In the genomic region with DNA sequence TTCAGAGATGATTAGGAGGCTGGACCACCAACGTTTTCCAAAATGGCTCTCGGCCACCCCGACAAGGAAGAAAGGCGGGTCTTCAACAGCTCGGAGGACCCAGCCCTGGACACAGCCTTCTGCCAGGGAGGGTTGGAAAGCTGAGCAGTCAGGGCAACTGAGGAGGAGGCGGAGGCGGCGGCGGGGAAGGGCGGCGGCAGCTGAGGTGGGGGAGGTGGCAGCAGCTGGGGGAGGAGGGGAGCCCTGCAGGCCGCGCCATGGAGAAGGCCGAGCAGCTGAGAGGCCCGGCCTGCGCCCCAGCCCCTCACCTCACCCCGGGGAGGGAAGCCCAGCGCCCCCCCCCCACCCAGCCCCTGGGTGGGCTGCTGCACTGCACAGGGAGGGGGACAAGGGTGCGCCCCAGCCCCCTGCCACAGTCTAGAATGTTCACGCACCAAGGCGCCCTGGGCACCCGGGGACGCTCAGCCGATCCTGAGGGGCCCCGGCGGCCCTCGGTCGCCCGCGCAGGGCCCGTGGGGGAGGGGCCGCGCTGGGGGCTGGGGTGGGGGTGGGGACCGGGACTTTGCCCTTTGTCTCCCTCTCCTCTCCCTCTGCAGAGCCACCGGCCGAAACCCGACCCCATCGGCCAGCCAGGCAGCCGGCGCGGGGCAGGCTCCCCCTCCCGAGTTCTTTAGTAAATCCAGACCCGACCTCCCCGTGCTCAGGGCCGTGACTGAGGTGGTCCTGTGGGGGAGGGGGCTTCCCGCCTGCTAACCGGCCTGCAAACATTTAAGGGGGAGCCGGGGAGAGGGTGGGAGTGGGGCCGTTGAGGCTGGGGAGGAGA, we compare ENCODE assay signal across 8 mouse cellular contexts. TPM values are rescaled to one million over a fixed set of nuclear protein-coding genes. Genes with fewer than 3 reads are reported as not detected.
DNase-seq lines count a peak whose midpoint lies in the region; ATAC-seq and TF ChIP-seq lines count a peak whose summit lies in the region.

No protein-coding gene starts in this region.

- TF ChIP-seq POLR2A in cerebellum, adult 2 months (IDR thresholded peaks at IDR 0.05; ENCODE audit: borderline replicate concordance, insufficient read depth, low read length), result no peak

- H3K4me3 ChIP-seq in heart, embryonic 11.5 days (ENCODE audit: low read depth, low read length), result peak overlapping the region; percentile 50
- peak overlapping the region; percentile 46 for H3K4me3 ChIP-seq in forebrain, embryonic 14.5 days (ENCODE audit: low read depth, low read length)
- H3K4me3 ChIP-seq in limb, embryonic 10.5 days, result peak overlapping the region; percentile 61
- H3K4me3 ChIP-seq in neural tube, embryonic 13.5 days, result peak overlapping the region; percentile 57
- H3K4me3 ChIP-seq in cerebellum, adult 2 months (replicated peaks; ENCODE audit: insufficient read depth, low read depth, low read length), result no peak overlapping the region

- no peaks in the 10 kb centered on the region for H3K27me3 ChIP-seq in heart, embryonic 11.5 days (ENCODE audit: control insufficient read depth, insufficient read depth, low read length)
- no peaks in the 10 kb centered on the region for H3K27me3 ChIP-seq in forebrain, embryonic 14.5 days (replicated peaks; ENCODE audit: control insufficient read depth, insufficient read depth, low read length)
- no peaks in the 10 kb centered on the region for H3K27me3 ChIP-seq in limb, embryonic 10.5 days (ENCODE audit: low read depth, poor library complexity, severe bottlenecking)
- no peaks in the 10 kb centered on the region for H3K27me3 ChIP-seq in neural tube, embryonic 13.5 days
- H3K27me3 ChIP-seq in cerebellum, adult 2 months (ENCODE audit: control insufficient read depth, insufficient read depth, low read length), result peaks cover 1% of the 10 kb centered on the region; the same call in 1 of the 2 replicates

- no peak for DNase-seq in heart, adult 18-20 months
- peak; percentile 19 for DNase-seq in MN1 (ENCODE audit: low spot score)
- peak; percentile 62 for DNase-seq in forebrain, embryonic 14.5 days (ENCODE audit: low spot score)
- peak; percentile 95 for DNase-seq in limb, embryonic 10.5 days (ENCODE audit: low spot score)
- no peak for DNase-seq in cerebellum, adult 2 months
- no peak for DNase-seq in layer of hippocampus, adult 9-10 months (ENCODE audit: low spot score)

- peak overlapping the region; percentile 95 for H3K27ac ChIP-seq in heart, embryonic 11.5 days (ENCODE audit: low read depth, low read length)
- H3K27ac ChIP-seq in forebrain, embryonic 14.5 days (ENCODE audit: low read depth, low read length), result peak overlapping the region; percentile 87
- H3K27ac ChIP-seq in limb, embryonic 10.5 days, result peak overlapping the region; percentile 98
- H3K27ac ChIP-seq in neural tube, embryonic 13.5 days (replicated peaks), result peak overlapping the region; percentile 93
- H3K27ac ChIP-seq in cerebellum, adult 2 months (ENCODE audit: insufficient read depth, low read length), result no peak overlapping the region

- peak overlapping the region; percentile 92 for H3K4me2 ChIP-seq in heart, embryonic 11.5 days
- peak overlapping the region; percentile 90 for H3K4me2 ChIP-seq in forebrain, embryonic 14.5 days (ENCODE audit: low read length)
- H3K4me2 ChIP-seq in neural tube, embryonic 13.5 days, result peak overlapping the region; percentile 75

- peaks cover 11% of the 10 kb centered on the region; the same call in 1 of the 2 replicates for H3K36me3 ChIP-seq in heart, embryonic 11.5 days (ENCODE audit: control insufficient read depth, insufficient read depth, low read length)
- 0 out of 2 replicates have a peak, but pooled peaks cover 2% of the 10 kb centered on the region for H3K36me3 ChIP-seq in forebrain, embryonic 14.5 days (ENCODE audit: control insufficient read depth, insufficient read depth, low read length)
- H3K36me3 ChIP-seq in limb, embryonic 10.5 days, result peaks cover 69% of the 10 kb centered on the region
- 0 out of 2 replicates have a peak, but pooled peaks cover 7% of the 10 kb centered on the region for H3K36me3 ChIP-seq in neural tube, embryonic 13.5 days

- no peak for TF ChIP-seq CTCF in cerebellum, adult 2 months (IDR thresholded peaks at IDR 0.05; ENCODE audit: borderline replicate concordance, insufficient read depth, low read depth, low read length)

- H3K9me3 ChIP-seq in heart, embryonic 11.5 days (replicated peaks; ENCODE audit: control insufficient read depth, low read length), result no peaks in the 10 kb centered on the region; the same call in none of the 2 replicates
- H3K9me3 ChIP-seq in forebrain, embryonic 14.5 days (replicated peaks; ENCODE audit: control insufficient read depth, low read length), result 0 out of 2 replicates have a peak, but pooled peaks cover 4% of the 10 kb centered on the region
- no peaks in the 10 kb centered on the region for H3K9me3 ChIP-seq in limb, embryonic 10.5 days (replicated peaks)
- H3K9me3 ChIP-seq in neural tube, embryonic 13.5 days, result no peaks in the 10 kb centered on the region

- peak; percentile 29 for ATAC-seq in heart, embryonic 11.5 days (replicated peaks; ENCODE audit: insufficient number of reproducible peaks, low FRiP score, low TSS enrichment)
- ATAC-seq in forebrain, embryonic 14.5 days, result peak; percentile 72
- ATAC-seq in neural tube, embryonic 13.5 days (ENCODE audit: low read depth), result peak; percentile 75

- 4% methylated on average over 38 of the region's 49 CpGs for WGBS in heart, embryonic 11.5 days (ENCODE audit: insufficient replicate concordance)
- 1% methylated on average over 36 of the region's 49 CpGs for WGBS in forebrain, embryonic 14.5 days
- 1% methylated on average over 46 of the region's 49 CpGs for WGBS in limb, embryonic 10.5 days
- WGBS in neural tube, embryonic 13.5 days, result under 1% methylated on average over 41 of the region's 49 CpGs
- WGBS in cerebellum, adult 2 months, result 5% methylated on average over 48 of the region's 49 CpGs

- peak overlapping the region; percentile 87 for H3K9ac ChIP-seq in heart, embryonic 11.5 days (ENCODE audit: low read depth, low read length)
- peak overlapping the region; percentile 85 for H3K9ac ChIP-seq in forebrain, embryonic 14.5 days (ENCODE audit: low read length)
- H3K9ac ChIP-seq in neural tube, embryonic 13.5 days, result peak overlapping the region; percentile 90

- peaks cover 66% of the 10 kb centered on the region for H3K4me1 ChIP-seq in heart, embryonic 11.5 days (ENCODE audit: control insufficient read depth, insufficient read depth, low read length)
- peaks cover 35% of the 10 kb centered on the region for H3K4me1 ChIP-seq in forebrain, embryonic 14.5 days (ENCODE audit: control insufficient read depth, insufficient read depth, low read length)
- peaks cover 69% of the 10 kb centered on the region for H3K4me1 ChIP-seq in limb, embryonic 10.5 days
- peaks cover 55% of the 10 kb centered on the region for H3K4me1 ChIP-seq in neural tube, embryonic 13.5 days (replicated peaks)
- H3K4me1 ChIP-seq in cerebellum, adult 2 months (ENCODE audit: control insufficient read depth, insufficient read depth, low read length), result no peaks in the 10 kb centered on the region

RNA-seq across cellular contexts. Expression of gene Igf2bp1, which starts 14.6 kb away (rescaled TPM):
- 50.0 and 51.5 TPM in 2 replicates for polyA plus RNA-seq in heart, embryonic 11.5 days (2014; fragmentation: Nextera tagmentation; extraction: Ambion mirVana)
- total RNA-seq in heart, adult 18-20 months (2021), result under 1 TPM; 0.05 to 0.35 TPM
- 14.6 and 15.3 TPM in 2 replicates for polyA plus RNA-seq in forebrain, embryonic 14.5 days (2014; fragmentation: Nextera tagmentation; extraction: Ambion mirVana)
- 165 and 181 TPM in 2 replicates for polyA plus RNA-seq in limb, embryonic 10.5 days (2016; fragmentation: Nextera tagmentation; extraction: Ambion mirVana)
- 16.7 and 21.2 TPM in 2 replicates for polyA plus RNA-seq in neural tube, embryonic 13.5 days (2015; fragmentation: Nextera tagmentation; extraction: Ambion mirVana)
- not detected in 2 replicates for polyA plus RNA-seq in cerebellum, adult 2 months (2012; rRNA removed)

RNA-seq across cellular contexts. Expression of gene Gip, which starts 33.2 kb away (rescaled TPM):
- not detected in 2 replicates for polyA plus RNA-seq in heart, embryonic 11.5 days (2014; fragmentation: Nextera tagmentation; extraction: Ambion mirVana)
- not detected for total RNA-seq in heart, adult 18-20 months (2021)
- polyA plus RNA-seq in forebrain, embryonic 14.5 days (2014; fragmentation: Nextera tagmentation; extraction: Ambion mirVana), result not detected in 2 replicates
- not detected in 2 replicates for polyA plus RNA-seq in limb, embryonic 10.5 days (2016; fragmentation: Nextera tagmentation; extraction: Ambion mirVana)
- not detected in 2 replicates for polyA plus RNA-seq in neural tube, embryonic 13.5 days (2015; fragmentation: Nextera tagmentation; extraction: Ambion mirVana)
- not detected in 2 replicates for polyA plus RNA-seq in cerebellum, adult 2 months (2012; rRNA removed)

RNA-seq across cellular contexts. Expression of gene Snf8, which starts 43.6 kb away (rescaled TPM):
- 27.1 and 31.3 TPM in 2 replicates for polyA plus RNA-seq in heart, embryonic 11.5 days (2014; fragmentation: Nextera tagmentation; extraction: Ambion mirVana)
- 10 to 100 TPM; 43.6 to 44.9 TPM for total RNA-seq in heart, adult 18-20 months (2021)
- polyA plus RNA-seq in forebrain, embryonic 14.5 days (2014; fragmentation: Nextera tagmentation; extraction: Ambion mirVana), result 58.4 and 68.8 TPM in 2 replicates
- polyA plus RNA-seq in limb, embryonic 10.5 days (2016; fragmentation: Nextera tagmentation; extraction: Ambion mirVana), result 108 TPM in 2 replicates
- polyA plus RNA-seq in neural tube, embryonic 13.5 days (2015; fragmentation: Nextera tagmentation; extraction: Ambion mirVana), result 129 TPM in 2 replicates
- 75.0 and 83.5 TPM in 2 replicates for polyA plus RNA-seq in cerebellum, adult 2 months (2012; rRNA removed)

Comparison
In these comparisons a context has a peak if more than half of its experiments do, and no peak if none do; other contexts are left out.
1. DNase-seq: peak in MN1 (single experiment), forebrain, embryonic 14.5 days (single experiment) and limb, embryonic 10.5 days (single experiment); none in heart, adult 18-20 months (0 of 2), cerebellum, adult 2 months (0 of 2) and layer of hippocampus, adult 9-10 months (single experiment).
2. RNA of gene Igf2bp1, which starts 14.6 kb away (polyA plus RNA-seq): 165 to 181 TPM in limb, embryonic 10.5 days, 50.0 to 51.5 TPM in heart, embryonic 11.5 days, 16.7 to 21.2 TPM in neural tube, embryonic 13.5 days and 14.6 to 15.3 TPM in forebrain, embryonic 14.5 days; not detected in cerebellum, adult 2 months; every median in the first group is over 10 times any median in the second.
3. Peak in every context shown above with its lines, with median percentiles within 50 percentile points of each other: ATAC-seq, H3K4me2 ChIP-seq and H3K9ac ChIP-seq.